Mouse (Mus musculus) cerebellum, adult 2 months (tissue): ENCODE measurements around the gene Thoc3. TPM values are rescaled to one million over a fixed set of nuclear protein-coding genes. Genes with fewer than 3 reads are reported as not detected.
"Not testable (repeated sequence)": the region's sequence is repeated elsewhere in the genome, so short reads cannot be mapped to it uniquely, and the experiment has no call there.

ENCODE experiments used
- DNase-seq, 2 experiments: peaks; one replicate each; pipeline ENCODE4 v3.0.0; 2021
- H3K27ac ChIP-seq: fragments of 200-500 bp; 2 replicates; pipeline ENCODE4 v1.5.1; 2012; ENCODE audit warnings: low read length, control low read depth, inconsistent platforms; ENCODE audit not compliant: insufficient read depth
- H3K27me3 ChIP-seq: fragments of 200-500 bp; 2 replicates; pipeline ENCODE4 v1.6.1; 2012; ENCODE audit warnings: inconsistent platforms, mild to moderate bottlenecking, low read length, moderate library complexity; ENCODE audit not compliant: control insufficient read depth, insufficient read depth
- H3K4me1 ChIP-seq: fragments of 200-500 bp; 2 replicates; pipeline ENCODE4 v1.6.1; 2011; ENCODE audit warnings: low read length; ENCODE audit not compliant: control insufficient read depth, insufficient read depth
- H3K4me3 ChIP-seq: fragments of 200-500 bp; replicated peaks from 2 replicates; pipeline ENCODE3; 2011; ENCODE audit warnings: mild to moderate bottlenecking, low read depth, low read length, control low read depth; ENCODE audit not compliant: insufficient read depth
- CTCF ChIP-seq: fragments of 200-500 bp; IDR thresholded peaks from 2 replicates; pipeline ENCODE4 v1.5.1; 2011; ENCODE audit warnings: low read depth, mild to moderate bottlenecking, control low read depth, low read length, moderate library complexity, borderline replicate concordance; ENCODE audit not compliant: insufficient read depth
- POLR2A ChIP-seq: fragments of 200-500 bp; IDR thresholded peaks from 2 replicates; pipeline ENCODE4 v1.6.1; 2011; ENCODE audit warnings: low read length, control low read depth, borderline replicate concordance; ENCODE audit not compliant: insufficient read depth
- WGBS: fragments of 180-500 bp; shearing (Covaris S2); methylation state at CpG from one replicate; pipeline ENCODE4 v1.1.7; 2018; 5-methylcytosine and 5-hydroxymethylcytosine counted together
- polyA plus RNA-seq: library from polyadenylated mRNA; depleted of rRNA; stranded (reverse); fragments of >200 nt; gene quantifications from 2 replicates; pipeline ENCODE4 v1.2.3, GENCODE M21; 2012

The Thoc3 gene
- polyA plus RNA-seq, 1 experiment: 36.2 TPM

GRCm38 (mm10) chr13:54501352-54501751 is 32.7 kb upstream of the Thoc3 start:
- TF ChIP-seq POLR2A (no peak), CTCF (no peak)
- H3K27ac ChIP-seq: no peak overlapping the region
- H3K4me1 ChIP-seq: no peaks in the 10 kb centered on the region
- no peak for DNase-seq
- no peaks in the 10 kb centered on the region for H3K27me3 ChIP-seq
- no peak overlapping the region for H3K4me3 ChIP-seq
- 91% methylated on average over 2 of the region's 2 CpGs for WGBS

GRCm38 (mm10) chr13:54499551-54499950 is 30.9 kb upstream of the Thoc3 start:
- not testable (repeated sequence) for H3K27ac ChIP-seq, H3K4me1 ChIP-seq, H3K27me3 ChIP-seq, DNase-seq, H3K4me3 ChIP-seq
- 90% methylated on average over 7 of the region's 7 CpGs for WGBS

- no peak overlapping the region for H3K27ac ChIP-seq
Measured at GRCm38 (mm10) chr13:54491381-54491780, 22.7 kb upstream of the Thoc3 start.

GRCm38 (mm10) chr13:54490411-54490810 is 21.8 kb upstream of the Thoc3 start:
- Histone ChIP-seq H3K27ac (no peak overlapping the region), H3K4me1 (no peaks in the 10 kb centered on the region), H3K27me3 (no peaks in the 10 kb centered on the region), H3K4me3 (no peak overlapping the region)
- 78% methylated on average over 5 of the region's 5 CpGs for WGBS
- TF ChIP-seq POLR2A (no peak), CTCF (no peak)
- DNase-seq: no peak

More at GRCm38 (mm10) chr13:54491381-54491780, 22.7 kb upstream of the Thoc3 start:
- TF ChIP-seq POLR2A (no peak), CTCF (no peak)
- no peaks in the 10 kb centered on the region for H3K27me3 ChIP-seq
- H3K4me1 ChIP-seq: no peaks in the 10 kb centered on the region
- no peak for DNase-seq
- H3K4me3 ChIP-seq: no peak overlapping the region
- WGBS: 27% methylated on average over 6 of the region's 6 CpGs

- DNase-seq: no peak
- no peak overlapping the region for H3K27ac ChIP-seq
- no peaks in the 10 kb centered on the region for H3K4me1 ChIP-seq
- peak overlapping the region; percentile 16 for H3K4me3 ChIP-seq
- H3K27me3 ChIP-seq: no peaks in the 10 kb centered on the region
- WGBS: 12% methylated on average over 14 of the region's 14 CpGs
- no peak for TF ChIP-seq POLR2A
- no peak for TF ChIP-seq CTCF
Measured at GRCm38 (mm10) chr13:54481498-54481897, 12.8 kb upstream of the Thoc3 start.

GRCm38 (mm10) chr13:54479286-54479685 is 10.6 kb upstream of the Thoc3 start:
- DNase-seq: peak; percentile 33 to 42
- TF ChIP-seq POLR2A (no peak), CTCF (no peak)
- H3K27me3 ChIP-seq: no peaks in the 10 kb centered on the region
- no peaks in the 10 kb centered on the region for H3K4me1 ChIP-seq
- no peak overlapping the region for H3K27ac ChIP-seq
- WGBS: 22% methylated on average over 3 of the region's 3 CpGs
- H3K4me3 ChIP-seq: no peak overlapping the region

- no peak overlapping the region for H3K27ac ChIP-seq
- H3K4me1 ChIP-seq: no peaks in the 10 kb centered on the region
- WGBS: 80% methylated on average over 5 of the region's 5 CpGs
- H3K27me3 ChIP-seq: no peaks in the 10 kb centered on the region
- TF ChIP-seq POLR2A: no peak
- no peak for TF ChIP-seq CTCF
- no peak for DNase-seq
- H3K4me3 ChIP-seq: no peak overlapping the region
Measured at GRCm38 (mm10) chr13:54475702-54476101, 7.1 kb upstream of the Thoc3 start.

- Histone ChIP-seq H3K27me3 (no peaks in the 10 kb centered on the region), H3K4me1 (no peaks in the 10 kb centered on the region), H3K4me3 (no peak overlapping the region), H3K27ac (no peak overlapping the region)
- DNase-seq: no peak
- TF ChIP-seq POLR2A (no peak), CTCF (no peak)
- WGBS: 58% methylated on average over 2 of the region's 2 CpGs
Measured at GRCm38 (mm10) chr13:54474996-54475395, 6.3 kb upstream of the Thoc3 start.
